Mouse (Mus musculus) hindbrain, embryonic 15.5 days (tissue): Measurements from ENCODE around the gene Ttc33. TPM values are rescaled to one million over a fixed set of nuclear protein-coding genes. Genes with fewer than 3 reads are reported as not detected.

Source experiments
- ATAC-seq: fragments of 200-750 bp; cut with Nextera tagmentation; 2 replicates; pipeline ENCODE4 v1.8.0; 2017; ENCODE audit warnings: low read depth, moderate number of reproducible peaks, moderate TSS enrichment; ENCODE audit not compliant: low FRiP score
- H3K27ac ChIP-seq: fragments of 300-500 bp; sonication (generic); replicated peaks from 2 replicates; pipeline ENCODE4 v1.5.1; 2015; ENCODE audit warnings: mild to moderate bottlenecking, inconsistent platforms
- H3K27me3 ChIP-seq: fragments of 300-500 bp; sonication (generic); 2 replicates; pipeline ENCODE4 v1.6.1; 2015; ENCODE audit warnings: control low read depth, inconsistent platforms
- H3K36me3 ChIP-seq: fragments of 300-500 bp; sonication (generic); 2 replicates; pipeline ENCODE4 v1.6.1; 2015; ENCODE audit warnings: control low read depth, inconsistent platforms
- H3K4me1 ChIP-seq: fragments of 300-500 bp; sonication (generic); replicated peaks from 2 replicates; pipeline ENCODE4 v1.6.1; 2015; ENCODE audit warnings: control low read depth, inconsistent platforms
- H3K4me2 ChIP-seq: fragments of 300-500 bp; sonication (generic); 2 replicates; pipeline ENCODE4 v1.6.1; 2015; ENCODE audit warnings: moderate library complexity, mild to moderate bottlenecking, inconsistent platforms
- H3K4me3 ChIP-seq: fragments of 300-500 bp; sonication (generic); 2 replicates; pipeline ENCODE4 v1.5.1; 2015; ENCODE audit warnings: mild to moderate bottlenecking, inconsistent platforms
- H3K9ac ChIP-seq: fragments of 300-500 bp; sonication (generic); 2 replicates; pipeline ENCODE4 v1.6.1; 2015; ENCODE audit warnings: inconsistent platforms
- H3K9me3 ChIP-seq: fragments of 300-500 bp; sonication (generic); 2 replicates; pipeline ENCODE4 v1.6.1; 2016; ENCODE audit warnings: control low read depth, inconsistent platforms
- WGBS: fragments of 180-500 bp; shearing (Covaris S2); methylation state at CpG from one replicate; pipeline ENCODE4 v1.1.7; 2015; 5-methylcytosine and 5-hydroxymethylcytosine counted together
- polyA plus RNA-seq: library from polyadenylated mRNA; unstranded; fragments of >200 nt; fragmentation: Nextera tagmentation; extraction: Ambion mirVana; gene quantifications from 2 replicates; pipeline ENCODE4 v1.2.1, GENCODE M21; 2015

Ttc33 gene
- polyA plus RNA-seq, 1 experiment from 2014 or later: 50.4 TPM

DNA sequence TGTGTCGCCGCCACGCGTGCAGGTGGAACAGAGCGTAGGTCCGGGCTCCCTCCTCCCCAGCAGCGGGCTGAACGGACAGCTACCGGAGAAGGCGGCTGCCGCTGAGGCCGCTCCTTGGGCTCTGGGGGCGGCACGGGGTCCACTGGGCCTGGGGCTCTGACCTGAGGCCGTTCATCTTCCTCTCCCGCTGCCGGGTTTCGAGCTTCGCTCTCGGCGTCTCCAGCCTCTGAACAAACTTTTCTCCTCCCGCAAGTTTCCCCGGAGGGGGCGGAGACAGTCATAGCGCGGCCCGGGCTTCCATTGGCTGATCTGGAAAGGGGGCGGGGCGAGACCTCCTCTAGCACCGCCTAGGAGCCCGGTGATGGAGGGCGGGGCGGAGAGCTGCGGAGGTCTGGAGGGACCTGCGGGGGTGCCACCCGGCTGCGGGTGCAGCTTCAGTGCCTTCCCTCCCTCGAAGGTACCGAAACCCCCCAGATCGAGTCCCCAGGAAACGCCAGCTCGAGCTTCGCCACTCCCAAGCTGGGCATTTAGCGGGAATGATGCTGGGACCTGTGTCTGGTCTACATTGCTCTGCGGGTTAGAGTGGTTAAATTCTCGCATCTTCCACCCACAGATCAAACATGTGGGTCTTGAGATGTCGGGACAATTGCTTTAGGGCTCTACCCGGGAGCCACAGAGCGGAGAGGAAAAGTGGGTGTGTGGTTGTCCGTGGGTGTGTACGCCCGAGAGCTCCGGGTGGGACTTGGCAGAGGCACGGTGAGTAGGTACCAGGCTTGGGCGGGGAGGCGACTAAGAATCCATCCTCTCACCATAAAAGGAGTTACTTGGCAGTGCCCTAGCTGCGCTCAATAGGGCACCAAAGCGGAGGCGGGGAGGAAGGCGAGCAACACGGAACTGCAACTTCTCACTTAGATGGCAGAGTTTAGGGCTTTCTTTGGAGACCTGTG is 58.9 kb downstream of the Ttc33 start, which contains the start of gene Ptger4:
TSS of gene Ptger4 (minus strand) at position 229 of the 947 bp plus-strand sequence.
- peak; percentile 95 for ATAC-seq
- WGBS: under 1% methylated on average over 61 of the region's 61 CpGs
- Histone ChIP-seq H3K9me3 (no peaks in the 10 kb centered on the region), H3K36me3 (no peaks in the 10 kb centered on the region), H3K27ac (no peak within 1 kb of the TSS), H3K27me3 (peaks cover 28% of the 10 kb centered on the region), H3K4me3 (peak within 1 kb of the TSS; percentile 64), H3K9ac (peak within 1 kb of the TSS; percentile 20; the same call in 1 of the 2 replicates), H3K4me1 (peaks cover 30% of the 10 kb centered on the region), H3K4me2 (peak within 1 kb of the TSS; percentile 100)

DNA sequence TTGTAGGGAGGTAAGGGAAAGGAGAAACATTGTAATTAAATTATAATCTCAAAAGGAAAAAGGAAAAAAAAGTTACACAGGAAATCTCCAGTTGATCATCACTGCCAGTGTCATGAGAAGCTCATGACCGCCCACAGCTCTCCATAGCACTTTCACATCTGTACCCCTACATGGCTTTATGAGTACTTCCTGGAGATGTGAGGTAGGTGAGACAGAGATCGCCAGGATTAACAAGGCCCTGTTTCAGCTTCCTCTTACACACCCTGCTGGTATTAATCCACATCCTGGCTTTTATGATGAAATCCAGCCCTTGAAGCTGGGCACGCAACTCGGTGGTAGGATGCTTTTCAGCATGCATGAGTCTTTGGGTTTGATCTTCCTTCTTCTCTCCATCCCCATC is 64.9 kb downstream of the Ttc33 start:
- Histone ChIP-seq H3K27me3 (peaks cover 5% of the 10 kb centered on the region; the same call in 1 of the 2 replicates), H3K27ac (no peak overlapping the region), H3K9ac (no peak overlapping the region), H3K4me3 (no peak overlapping the region), H3K4me2 (no peak overlapping the region), H3K4me1 (no peaks in the 10 kb centered on the region), H3K9me3 (no peaks in the 10 kb centered on the region), H3K36me3 (no peaks in the 10 kb centered on the region)
- no peak for ATAC-seq
- WGBS: 92% methylated on average over 4 of the region's 4 CpGs

DNA sequence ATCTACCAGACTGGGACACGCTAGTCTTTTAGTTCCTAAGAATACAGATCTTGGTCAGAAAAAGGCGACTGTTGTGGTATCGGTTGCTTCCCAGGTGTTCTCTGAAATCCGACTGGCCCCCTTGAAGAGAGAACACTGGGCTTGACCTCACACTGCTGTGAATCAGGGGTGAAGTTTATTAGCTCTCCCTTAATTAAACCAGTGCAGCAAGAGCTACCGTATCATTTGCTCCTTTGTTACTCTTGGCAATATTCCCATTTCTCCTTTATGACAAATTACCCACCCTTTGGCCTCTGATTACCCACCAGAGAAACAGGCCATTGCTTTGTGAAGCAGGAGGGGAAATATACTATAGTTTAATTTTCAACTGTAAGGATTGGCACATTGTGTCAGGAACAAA is 74.9 kb downstream of the Ttc33 start:
- Histone ChIP-seq H3K9ac (no peak overlapping the region), H3K4me3 (no peak overlapping the region), H3K9me3 (no peaks in the 10 kb centered on the region), H3K27me3 (no peaks in the 10 kb centered on the region), H3K4me1 (peaks cover 4% of the 10 kb centered on the region; the same call in 1 of the 2 replicates), H3K27ac (no peak overlapping the region), H3K4me2 (no peak overlapping the region), H3K36me3 (no peaks in the 10 kb centered on the region)
- WGBS: 41% methylated on average over 5 of the region's 5 CpGs
- ATAC-seq: 0 out of 2 replicates have a peak, but pooled peaks have one; percentile 17

- Histone ChIP-seq H3K9me3 (no peaks in the 10 kb centered on the region), H3K4me2 (no peak overlapping the region), H3K27me3 (no peaks in the 10 kb centered on the region), H3K4me3 (no peak overlapping the region), H3K36me3 (no peaks in the 10 kb centered on the region), H3K4me1 (peaks cover 4% of the 10 kb centered on the region; the same call in 1 of the 2 replicates), H3K27ac (no peak overlapping the region), H3K9ac (no peak overlapping the region)
- WGBS: 87% methylated on average over 3 of the region's 3 CpGs
- ATAC-seq: no peak
Measured at GRCm38 (mm10) chr15:5261004-5261403, 75.7 kb downstream of the Ttc33 start.

DNA sequence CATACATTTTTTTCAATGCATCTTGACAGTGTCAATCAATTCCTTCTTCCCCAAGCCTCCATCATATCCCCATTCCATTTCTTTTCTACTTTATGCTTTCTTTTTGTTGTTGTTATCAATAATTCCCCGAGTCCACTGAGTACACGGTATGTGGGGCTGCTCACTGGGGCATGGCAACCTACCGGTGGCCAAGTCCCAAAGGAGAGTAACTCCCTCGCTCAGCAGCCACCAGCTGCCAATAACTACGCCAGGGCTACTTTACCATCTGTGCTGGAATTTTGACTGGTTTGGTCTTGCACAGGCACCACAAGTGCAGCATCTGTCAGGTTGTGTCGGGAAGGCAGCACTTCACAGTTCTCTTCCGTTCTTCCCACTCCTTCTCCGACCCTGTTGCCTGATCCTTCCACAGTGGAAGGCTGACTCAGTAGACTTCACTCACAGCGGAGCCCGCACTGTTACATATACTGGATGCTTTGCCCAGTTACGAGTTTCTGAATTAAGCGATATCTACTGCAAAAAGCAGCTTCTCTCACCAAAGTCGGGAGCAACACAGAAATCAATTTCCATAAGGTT is 76.9 kb downstream of the Ttc33 start:
- 71% methylated on average over 13 of the region's 13 CpGs for WGBS
- no peaks in the 10 kb centered on the region for H3K9me3 ChIP-seq
- H3K4me1 ChIP-seq: peaks cover 4% of the 10 kb centered on the region; the same call in 1 of the 2 replicates
- no peaks in the 10 kb centered on the region for H3K27me3 ChIP-seq
- no peak overlapping the region for H3K27ac ChIP-seq
- peak overlapping the region; percentile 8; the same call in 1 of the 2 replicates for H3K4me2 ChIP-seq
- ATAC-seq: peak; percentile 47; the same call in 1 of the 2 replicates
- H3K9ac ChIP-seq: no peak overlapping the region
- H3K4me3 ChIP-seq: no peak overlapping the region
- no peaks in the 10 kb centered on the region for H3K36me3 ChIP-seq

DNA sequence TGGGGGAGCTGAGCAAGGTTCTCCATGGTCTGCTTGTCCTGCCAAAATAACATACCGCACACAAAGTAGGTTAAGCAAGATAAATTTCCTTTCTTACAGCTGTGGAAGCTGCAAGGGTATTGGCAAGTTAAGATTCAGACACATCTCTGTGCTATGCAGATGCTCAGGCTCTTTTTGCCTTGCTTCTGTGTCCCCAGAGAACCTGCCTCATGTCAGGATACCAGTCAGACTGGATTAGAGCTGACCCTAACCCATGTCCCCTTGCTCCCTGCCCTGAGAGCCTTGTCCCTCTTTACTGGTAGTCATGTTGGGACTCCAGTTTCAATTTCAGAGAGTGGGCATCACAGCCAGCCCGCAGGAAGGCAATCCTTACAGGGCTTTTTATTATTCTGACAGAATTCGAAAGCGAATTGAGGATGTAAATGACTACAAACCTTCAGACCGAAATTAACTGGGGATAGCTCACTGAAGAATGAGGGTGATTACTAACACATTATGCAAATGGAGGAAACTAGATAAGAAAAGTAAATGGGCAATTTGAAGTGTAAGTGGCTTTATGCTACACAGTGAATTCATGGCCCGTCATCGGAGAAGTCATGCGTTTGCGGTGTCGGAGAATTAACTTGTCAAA is 77.7 kb downstream of the Ttc33 start:
- ATAC-seq: no peak
- Histone ChIP-seq H3K4me1 (peaks cover 4% of the 10 kb centered on the region; the same call in 1 of the 2 replicates), H3K9me3 (no peaks in the 10 kb centered on the region), H3K27me3 (no peaks in the 10 kb centered on the region), H3K4me3 (no peak overlapping the region), H3K27ac (no peak overlapping the region; the same call in 1 of the 2 replicates), H3K4me2 (0 out of 2 replicates have a peak overlapping the region, but pooled peaks have one; percentile 13), H3K36me3 (no peaks in the 10 kb centered on the region), H3K9ac (no peak overlapping the region)
- 65% methylated on average over 10 of the region's 10 CpGs for WGBS

DNA sequence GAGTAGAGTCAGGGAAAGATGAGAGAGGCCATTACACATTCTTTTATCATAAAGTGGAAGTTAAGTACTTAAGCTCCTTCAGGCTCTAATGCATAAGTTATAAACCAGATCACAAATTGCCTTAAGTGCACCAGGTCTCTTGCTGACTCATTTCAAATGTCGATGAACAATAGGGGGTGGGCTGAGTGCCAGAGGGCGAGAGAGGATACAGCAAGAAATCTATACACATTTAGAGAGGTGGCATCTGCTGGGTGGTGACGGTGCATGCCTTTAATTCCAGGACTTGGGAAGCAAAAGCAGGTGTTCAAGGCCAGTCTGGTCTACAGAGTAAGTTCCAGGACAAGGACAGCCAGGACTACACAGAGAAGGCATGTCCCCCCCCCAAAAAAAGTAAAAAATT is 80.8 kb downstream of the Ttc33 start:
- no peak overlapping the region for H3K4me2 ChIP-seq
- no peak for ATAC-seq

More for the DNA sequence above, 80.8 kb downstream of the Ttc33 start:
- Histone ChIP-seq H3K36me3 (no peaks in the 10 kb centered on the region), H3K9ac (no peak overlapping the region), H3K9me3 (no peaks in the 10 kb centered on the region), H3K27ac (no peak overlapping the region), H3K4me1 (peaks cover 4% of the 10 kb centered on the region; the same call in 1 of the 2 replicates), H3K27me3 (no peaks in the 10 kb centered on the region), H3K4me3 (no peak overlapping the region)
- WGBS: 73% methylated on average over 3 of the region's 3 CpGs

Other genes starting within 250 kb of the Ttc33 start
- 0.19 TPM in 1 of 2 replicates, not detected in the other for gene C7, start 121.8 kb upstream of the Ttc33 start, polyA plus RNA-seq
- gene Card6, start 77.0 kb upstream of the Ttc33 start, polyA plus RNA-seq: 0.58 and 0.64 TPM in 2 replicates
- gene Rpl37, start 68.9 kb upstream of the Ttc33 start, polyA plus RNA-seq: 309 and 316 TPM in 2 replicates
- gene Prkaa1, start 41.7 kb upstream of the Ttc33 start, polyA plus RNA-seq: 13.7 and 14.1 TPM in 2 replicates
- gene Ptger4, start 58.7 kb downstream of the Ttc33 start, polyA plus RNA-seq: 2.6 and 3.1 TPM in 2 replicates